Mouse (Mus musculus) kidney, embryonic 15.5 days (tissue): ENCODE results near the gene Gng12. TPM values are rescaled to one million over a fixed set of nuclear protein-coding genes. Genes with fewer than 3 reads are reported as not detected.
"Not testable (repeated sequence)": the region's sequence is repeated elsewhere in the genome, so short reads cannot be mapped to it uniquely, and the experiment has no call there.

Experiments
- ATAC-seq: fragments of 200-750 bp; cut with Nextera tagmentation; replicated peaks from 2 replicates; pipeline ENCODE4 v1.8.0; 2017; ENCODE audit warnings: moderate TSS enrichment; ENCODE audit not compliant: low FRiP score
- H3K27ac ChIP-seq: fragments of 300-500 bp; sonication (generic); 2 replicates; pipeline ENCODE4 v1.5.1; 2015; ENCODE audit warnings: mild to moderate bottlenecking, inconsistent platforms
- H3K27me3 ChIP-seq: fragments of 300-500 bp; sonication (generic); 2 replicates; pipeline ENCODE4 v1.6.1; 2015; ENCODE audit warnings: inconsistent platforms
- H3K36me3 ChIP-seq: fragments of 300-500 bp; sonication (generic); 2 replicates; pipeline ENCODE4 v1.6.1; 2015; ENCODE audit warnings: inconsistent platforms
- H3K4me1 ChIP-seq: fragments of 300-500 bp; sonication (generic); 2 replicates; pipeline ENCODE4 v1.6.1; 2015; ENCODE audit warnings: inconsistent platforms
- H3K4me2 ChIP-seq: fragments of 300-500 bp; sonication (generic); 2 replicates; pipeline ENCODE4 v1.6.1; 2015; ENCODE audit warnings: moderate library complexity, mild to moderate bottlenecking, inconsistent platforms
- H3K4me3 ChIP-seq: fragments of 300-500 bp; sonication (generic); replicated peaks from 2 replicates; pipeline ENCODE4 v1.5.1; 2015; ENCODE audit warnings: mild to moderate bottlenecking, inconsistent platforms
- H3K9ac ChIP-seq: fragments of 300-500 bp; sonication (generic); 2 replicates; pipeline ENCODE4 v1.6.1; 2015; ENCODE audit warnings: mild to moderate bottlenecking, inconsistent platforms
- H3K9me3 ChIP-seq: fragments of 300-500 bp; sonication (generic); replicated peaks from 2 replicates; pipeline ENCODE4 v1.6.1; 2016; ENCODE audit warnings: inconsistent platforms
- WGBS: fragments of 180-500 bp; shearing (Covaris S2); methylation state at CpG from one replicate; pipeline ENCODE4 v1.1.7; 2015; ENCODE audit warnings: mixed read lengths; 5-methylcytosine and 5-hydroxymethylcytosine counted together
- polyA plus RNA-seq: library from polyadenylated mRNA; unstranded; fragments of >200 nt; fragmentation: Nextera tagmentation; extraction: Ambion mirVana; gene quantifications from 2 replicates; pipeline ENCODE4 v1.2.1, GENCODE M21; 2015

Gng12 gene
- polyA plus RNA-seq, 1 experiment from 2014 or later = 95.7 TPM

DNA sequence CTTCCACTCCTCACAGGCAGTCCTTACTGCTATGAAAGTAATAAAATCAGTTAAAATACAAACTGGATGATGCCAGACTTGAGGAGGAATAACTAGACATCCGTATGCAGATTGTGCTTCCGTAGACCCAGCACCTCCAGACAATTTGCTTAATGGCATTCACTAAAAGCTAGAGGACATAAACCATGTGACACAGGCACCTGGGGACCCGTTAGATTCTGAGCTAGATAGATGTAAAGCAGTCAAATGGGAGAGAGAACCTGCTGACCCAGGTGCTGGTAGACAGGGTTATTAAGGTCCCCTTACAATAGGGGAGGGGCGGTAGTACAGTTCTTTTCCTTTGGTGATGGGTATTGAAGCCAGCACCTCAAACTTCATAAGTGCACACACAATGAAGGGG, 127.5 kb downstream of the Gng12 start:
- ATAC-seq = no peak
- Histone ChIP-seq H3K27ac (no peak overlapping the region), H3K4me1 (no peaks in the 10 kb centered on the region), H3K9ac (no peak overlapping the region), H3K4me3 (no peak overlapping the region), H3K4me2 (no peak overlapping the region), H3K27me3 (no peaks in the 10 kb centered on the region), H3K9me3 (no peaks in the 10 kb centered on the region), H3K36me3 (peaks cover 9% of the 10 kb centered on the region; the same call in 1 of the 2 replicates)
- WGBS = 72% methylated on average over 4 of the region's 4 CpGs

GRCm38 (mm10) chr6:67026661-67027060, 130.5 kb downstream of the Gng12 start:
- Histone ChIP-seq H3K9ac (no peak overlapping the region), H3K27ac (no peak overlapping the region), H3K36me3 (no peaks in the 10 kb centered on the region; the same call in 1 of the 2 replicates), H3K4me2 (no peak overlapping the region), H3K9me3 (no peaks in the 10 kb centered on the region), H3K27me3 (no peaks in the 10 kb centered on the region), H3K4me1 (0 out of 2 replicates have a peak, but pooled peaks cover 3% of the 10 kb centered on the region), H3K4me3 (no peak overlapping the region)
- no peak for ATAC-seq
- 67% methylated on average over 3 of the region's 3 CpGs for WGBS

DNA sequence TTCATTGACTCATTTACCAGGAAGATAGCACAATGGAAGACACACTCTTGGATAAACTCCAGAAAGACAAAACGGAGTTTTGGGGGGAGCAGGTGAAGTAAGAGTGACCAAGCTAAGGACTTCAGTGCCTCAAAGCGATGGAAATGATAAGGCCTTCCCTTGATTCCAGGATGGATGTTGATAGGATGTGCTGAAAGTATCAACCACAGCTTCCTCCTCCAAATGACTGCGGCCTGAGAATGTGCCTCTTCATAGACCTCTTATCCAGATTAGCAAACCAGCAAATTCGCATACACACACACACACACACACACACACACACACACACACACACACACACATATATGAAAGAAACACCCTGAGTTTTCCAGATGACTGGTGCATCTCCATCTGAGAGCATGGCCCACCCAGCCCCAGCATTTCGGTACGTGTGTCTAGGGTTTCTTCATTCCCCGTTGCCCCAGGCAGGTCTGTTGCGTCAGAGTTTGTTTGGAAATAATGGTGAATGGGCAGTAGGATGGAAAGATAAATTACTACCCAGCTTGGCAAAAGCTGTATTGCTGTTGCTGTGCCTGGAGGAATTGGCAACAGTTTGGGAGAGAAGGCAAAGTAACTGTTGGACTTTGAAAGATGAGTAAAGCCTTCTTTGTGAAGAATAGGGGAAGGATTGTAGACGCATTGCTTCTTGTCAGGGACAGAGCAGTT, 131.4 kb downstream of the Gng12 start:
- Histone ChIP-seq H3K4me3 (no peak overlapping the region), H3K36me3 (no peaks in the 10 kb centered on the region), H3K27me3 (no peaks in the 10 kb centered on the region), H3K9me3 (no peaks in the 10 kb centered on the region), H3K27ac (no peak overlapping the region), H3K9ac (no peak overlapping the region), H3K4me1 (0 out of 2 replicates have a peak, but pooled peaks cover 3% of the 10 kb centered on the region), H3K4me2 (no peak overlapping the region)
- 73% methylated on average over 9 of the region's 9 CpGs for WGBS
- ATAC-seq = no peak

DNA sequence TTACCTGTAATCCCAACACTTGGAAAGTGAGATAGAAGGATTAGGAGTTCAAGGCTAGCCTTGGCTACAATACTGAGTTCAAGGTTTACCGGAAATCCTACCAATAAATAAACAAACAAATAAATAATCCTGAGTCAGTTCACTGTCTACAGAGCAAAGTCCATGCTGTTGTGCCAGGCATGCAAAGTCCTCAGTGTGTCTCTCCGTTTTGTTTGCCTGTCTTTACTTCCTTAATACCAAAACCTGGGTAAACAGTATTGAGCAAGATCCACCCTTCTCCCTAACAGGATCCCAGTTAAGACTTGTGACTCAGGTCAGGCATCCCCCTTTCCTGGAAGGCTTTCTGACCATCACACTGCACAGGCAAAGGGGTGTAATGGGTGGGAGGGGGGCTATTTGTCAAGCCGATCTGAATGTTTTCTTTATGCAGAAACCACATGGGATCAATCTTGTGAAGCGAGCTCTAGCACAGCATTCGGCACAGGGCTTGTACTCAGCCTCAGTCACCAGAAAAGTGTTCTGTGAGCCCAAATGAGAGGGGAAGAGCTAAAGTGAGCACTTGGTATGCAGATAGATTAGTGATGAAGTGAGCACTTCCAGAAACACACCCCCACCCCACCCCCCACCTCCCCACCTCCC, 133.2 kb downstream of the Gng12 start:
- Histone ChIP-seq H3K4me3 (no peak overlapping the region), H3K4me1 (peaks cover 5% of the 10 kb centered on the region), H3K9ac (no peak overlapping the region), H3K9me3 (no peaks in the 10 kb centered on the region), H3K4me2 (no peak overlapping the region), H3K27me3 (no peaks in the 10 kb centered on the region), H3K36me3 (no peaks in the 10 kb centered on the region), H3K27ac (no peak overlapping the region)
- no peak for ATAC-seq
- 43% methylated on average over 5 of the region's 5 CpGs for WGBS

DNA sequence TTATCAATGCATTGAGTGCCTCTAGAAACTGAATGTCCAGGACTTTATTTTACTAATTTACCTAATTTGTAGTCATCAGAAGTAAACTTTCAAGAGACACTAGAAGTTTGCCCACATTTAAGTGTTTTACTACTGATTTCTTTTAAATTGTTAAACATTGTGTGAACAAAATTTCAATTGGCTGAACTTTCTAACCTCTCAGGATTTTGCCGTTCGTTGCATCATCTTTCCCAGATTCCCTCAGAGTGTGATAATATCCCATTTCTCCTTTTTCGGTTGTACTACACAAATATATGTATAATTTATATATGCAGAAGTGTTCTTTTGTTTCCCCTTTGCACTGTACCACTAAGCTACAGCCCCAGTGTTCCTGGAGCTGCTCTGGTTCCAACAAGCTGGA, 133.8 kb downstream of the Gng12 start:
- ATAC-seq = no peak
- H3K27me3 ChIP-seq = no peaks in the 10 kb centered on the region
- no peaks in the 10 kb centered on the region for H3K9me3 ChIP-seq
- WGBS = 50% methylated on average over 3 of the region's 3 CpGs
- no peak overlapping the region for H3K9ac ChIP-seq
- H3K4me3 ChIP-seq = no peak overlapping the region
- no peak overlapping the region for H3K4me2 ChIP-seq
- H3K4me1 ChIP-seq = peaks cover 9% of the 10 kb centered on the region
- 0 out of 2 replicates have a peak, but pooled peaks cover 3% of the 10 kb centered on the region for H3K36me3 ChIP-seq
- H3K27ac ChIP-seq = no peak overlapping the region

GRCm38 (mm10) chr6:67030416-67030815, 134.2 kb downstream of the Gng12 start:
- Histone ChIP-seq H3K4me2 (no peak overlapping the region), H3K4me1 (peaks cover 12% of the 10 kb centered on the region), H3K9me3 (no peaks in the 10 kb centered on the region), H3K9ac (no peak overlapping the region), H3K27ac (no peak overlapping the region), H3K36me3 (0 out of 2 replicates have a peak, but pooled peaks cover 3% of the 10 kb centered on the region), H3K4me3 (no peak overlapping the region), H3K27me3 (no peaks in the 10 kb centered on the region)
- no peak for ATAC-seq
- WGBS = 30% methylated on average over 2 of the region's 2 CpGs

DNA sequence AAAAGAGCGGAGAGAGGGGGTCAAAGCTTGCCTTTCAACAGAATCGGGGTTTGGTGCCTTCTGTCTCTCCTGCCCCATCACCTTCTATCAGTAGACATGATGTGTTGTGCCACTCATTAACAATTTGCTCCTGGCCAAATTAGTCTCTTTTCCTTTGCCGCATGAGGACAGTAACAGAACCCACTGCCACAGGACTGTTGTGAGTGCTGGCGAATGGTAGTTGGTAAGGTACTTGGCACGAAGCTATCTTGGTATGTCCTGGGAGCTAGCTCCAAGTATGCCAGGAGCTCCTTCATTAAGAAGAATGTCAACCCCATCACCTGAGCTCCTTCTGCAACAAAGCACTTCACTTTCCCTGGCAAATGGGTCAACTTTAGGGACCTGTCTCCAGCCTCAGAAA, 134.6 kb downstream of the Gng12 start:
- no peaks in the 10 kb centered on the region for H3K9me3 ChIP-seq
- no peak overlapping the region for H3K9ac ChIP-seq
- no peak for ATAC-seq
- H3K27ac ChIP-seq = no peak overlapping the region
- H3K27me3 ChIP-seq = no peaks in the 10 kb centered on the region
- no peak overlapping the region for H3K4me2 ChIP-seq
- peaks cover 16% of the 10 kb centered on the region for H3K4me1 ChIP-seq
- 0 out of 2 replicates have a peak, but pooled peaks cover 3% of the 10 kb centered on the region for H3K36me3 ChIP-seq
- no peak overlapping the region for H3K4me3 ChIP-seq
- 67% methylated on average over 5 of the region's 5 CpGs for WGBS

GRCm38 (mm10) chr6:67032551-67032950, 136.4 kb downstream of the Gng12 start:
- ATAC-seq, H3K36me3 ChIP-seq, H3K9me3 ChIP-seq, H3K27me3 ChIP-seq, H3K27ac ChIP-seq, H3K4me3 ChIP-seq, H3K4me2 ChIP-seq, H3K9ac ChIP-seq: not testable (repeated sequence)
- peaks cover 18% of the 10 kb centered on the region for H3K4me1 ChIP-seq

- peaks cover 22% of the 10 kb centered on the region for H3K4me1 ChIP-seq
- H3K27me3 ChIP-seq, H3K4me2 ChIP-seq, H3K27ac ChIP-seq, H3K36me3 ChIP-seq, ATAC-seq, H3K9me3 ChIP-seq, H3K9ac ChIP-seq, H3K4me3 ChIP-seq: not testable (repeated sequence)
- 90% methylated on average over 3 of the region's 4 CpGs for WGBS
Observed at GRCm38 (mm10) chr6:67032972-67033371, 136.8 kb downstream of the Gng12 start.

DNA sequence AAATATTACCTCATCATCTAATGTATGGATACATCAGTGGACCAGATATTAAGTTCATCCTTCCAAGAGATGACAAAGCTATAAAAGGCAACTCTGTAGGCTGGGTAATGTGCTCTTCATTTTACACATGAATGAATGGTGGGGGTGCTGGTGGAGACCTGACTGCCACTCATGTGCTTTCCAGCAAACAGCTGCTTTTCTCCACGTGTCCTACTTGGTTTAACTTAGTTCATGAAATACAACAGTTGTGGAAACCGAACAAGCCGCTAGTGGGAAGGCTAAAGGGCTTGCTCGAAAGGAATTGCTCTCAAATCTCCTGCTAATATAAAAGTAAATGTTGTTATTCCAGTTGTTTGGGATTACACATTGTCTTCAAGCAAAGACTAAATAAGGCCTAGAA, 137.4 kb downstream of the Gng12 start:
- ATAC-seq = no peak
- Histone ChIP-seq H3K36me3 (0 out of 2 replicates have a peak, but pooled peaks cover 3% of the 10 kb centered on the region), H3K9ac (no peak overlapping the region), H3K9me3 (no peaks in the 10 kb centered on the region), H3K4me1 (peaks cover 22% of the 10 kb centered on the region), H3K27me3 (no peaks in the 10 kb centered on the region), H3K4me2 (no peak overlapping the region), H3K4me3 (no peak overlapping the region), H3K27ac (no peak overlapping the region)
- WGBS = 69% methylated on average over 4 of the region's 4 CpGs

- H3K36me3 ChIP-seq = 0 out of 2 replicates have a peak, but pooled peaks cover 3% of the 10 kb centered on the region
- peak overlapping the region; percentile 22; the same call in 1 of the 2 replicates for H3K4me2 ChIP-seq
- no peak overlapping the region for H3K4me3 ChIP-seq
- H3K9ac ChIP-seq = no peak overlapping the region
- no peak for ATAC-seq
- no peaks in the 10 kb centered on the region for H3K27me3 ChIP-seq
- peak overlapping the region; percentile 18; the same call in 1 of the 2 replicates for H3K27ac ChIP-seq
- 54% methylated on average over 7 of the region's 7 CpGs for WGBS
- peaks cover 20% of the 10 kb centered on the region for H3K4me1 ChIP-seq
- H3K9me3 ChIP-seq = no peaks in the 10 kb centered on the region
Observed at GRCm38 (mm10) chr6:67034331-67035130, 138.3 kb downstream of the Gng12 start.
